Mouse (Mus musculus) megakaryocyte, embryonic 14.5 days (primary cell): ENCODE results near the gene Rgs7.

Experiments used
- FLI1 ChIP-seq: IDR thresholded peaks from 2 replicates; pipeline ENCODE4 v1.6.1; 2012; ENCODE audit warnings: low read length, inconsistent platforms, mixed read lengths
- GATA1 ChIP-seq: IDR thresholded peaks from 3 replicates; pipeline ENCODE4 v1.6.1; 2012; ENCODE audit warnings: mixed read lengths, low read length, inconsistent platforms, borderline replicate concordance

- TF ChIP-seq GATA1 (no peak), FLI1 (no peak)
Observed at GRCm38 (mm10) chr1:175040038-175040437, 452.3 kb downstream of the Rgs7 start.
